ENCODE assay signal across 5 mouse cellular contexts in genomic region chr10:95389805-95390204, GRCm38 (mm10). TPM values are rescaled to one million over a fixed set of nuclear protein-coding genes. Genes with fewer than 3 reads are reported as not detected.
DNase-seq lines count a peak whose midpoint lies in the region; ATAC-seq and TF ChIP-seq lines count a peak whose summit lies in the region.
"Not testable (repeated sequence)": the region's sequence is repeated elsewhere in the genome, so short reads cannot be mapped to it uniquely, and the experiment has no call there.
"Had no signal": no experiment of that assay in that cellular context is flagged by ENCODE, and none has a peak within 500 bp of the region (broad histone marks: within the 10 kb centered on the region; RNA-seq: fewer than 3 reads in every experiment).

No protein-coding gene starts in this region.

- not testable (repeated sequence) for TF ChIP-seq POLR2A in heart, adult 2 months (IDR thresholded peaks at IDR 0.05; ENCODE audit: insufficient read depth, low read depth, low read length)

- not testable (repeated sequence) for H3K79me2 ChIP-seq in heart, adult 2 months (replicated peaks; ENCODE audit: control insufficient read depth, insufficient read depth, low read length)

- intact Hi-C loops in heart, adult 2 months (cut with DNase I), result loop anchor here (1.0 to 5.0 kb wide), 3 partner anchors 26 to 65 kb away; partner anchors contain the start of gene Cradd

- CTCF ChIA-PET in Patski (lab: Charles Lee), result interaction anchor here (1.8 kb wide), 1 partner anchor 11 kb away, joined by 4 read pairs; no protein-coding TSS in a partner anchor

- peak overlapping the region; percentile 82 for H3K27ac ChIP-seq in heart, adult 2 months
- H3K27ac ChIP-seq in layer of hippocampus, adult 2 months, result not testable (repeated sequence)
- H3K27ac ChIP-seq in lung, postnatal 0 days (ENCODE audit: low read length), result peak overlapping the region; percentile 86; the same call in 1 of the 2 replicates

- in situ Hi-C loops in Patski (cut with MboI; ENCODE audit: low pct_unique_long_range_greater_than_20kb), result not testable (repeated sequence)

- not testable (repeated sequence) for H3K4me3 ChIP-seq in heart, adult 2 months; layer of hippocampus, adult 2 months; lung, postnatal 0 days (ENCODE audit: low read depth, low read length)

- not testable (repeated sequence) for H3K4me2 ChIP-seq in lung, postnatal 0 days (replicated peaks; ENCODE audit: low read depth, low read length)

- not testable (repeated sequence) for ATAC-seq in Patski; lung, postnatal 0 days

- POLR2A ChIA-PET in Patski (lab: Charles Lee), result interaction anchor here (0.7 kb wide), 1 partner anchor 133 kb away, joined by 3 read pairs; no protein-coding TSS in a partner anchor

- not testable (repeated sequence) for H3K9me3 ChIP-seq in lung, postnatal 0 days (ENCODE audit: low read length)

- not testable (repeated sequence) for H3K4me1 ChIP-seq in heart, adult 2 months (ENCODE audit: control insufficient read depth, insufficient read depth, low read length)
- H3K4me1 ChIP-seq in lung, postnatal 0 days (ENCODE audit: insufficient read depth, low read depth, low read length), result peaks cover 10% of the 10 kb centered on the region; the same call in 1 of the 2 replicates

- 97% methylated on average over 5 of the region's 5 CpGs for WGBS in heart, adult 2 months
- 94% methylated on average over 5 of the region's 5 CpGs for WGBS in lung, postnatal 0 days

- peak; percentile 42 for TF ChIP-seq CTCF in Patski (IDR thresholded peaks at IDR 0.05)
- peak; percentile 62 for TF ChIP-seq CTCF in heart, adult 2 months (IDR thresholded peaks at IDR 0.05)
- TF ChIP-seq CTCF in layer of hippocampus, adult 2 months (conservative IDR thresholded peaks at IDR 0.05), result peak; percentile 59
- TF ChIP-seq CTCF in lung, postnatal 0 days (IDR thresholded peaks at IDR 0.05), result peak; percentile 9; the same call in 1 of the 2 replicates

- not testable (repeated sequence) for DNase-seq in Patski (ENCODE audit: low read depth, low spot score); heart, adult 2 months; layer of hippocampus, adult 2 months (ENCODE audit: low spot score in 2 of 2); lung, postnatal 0 days (ENCODE audit: low spot score)

- not testable (repeated sequence) for H3K36me3 ChIP-seq in heart, adult 2 months (ENCODE audit: control insufficient read depth, insufficient read depth, low read length); lung, postnatal 0 days (ENCODE audit: insufficient read depth, low read length)

- not testable (repeated sequence) for TF ChIP-seq EP300 in heart, adult 2 months (IDR thresholded peaks at IDR 0.05; ENCODE audit: insufficient read depth, low read depth, low read length); lung, postnatal 0 days (IDR thresholded peaks at IDR 0.05)

- not testable (repeated sequence) for H3K9ac ChIP-seq in heart, adult 2 months (ENCODE audit: low read depth, low read length); lung, postnatal 0 days (replicated peaks; ENCODE audit: low read depth)

- H3K27me3 ChIP-seq in Patski; heart, adult 2 months (ENCODE audit: control insufficient read depth, insufficient read depth, low read length); lung, postnatal 0 days (replicated peaks; ENCODE audit: insufficient read depth, low read length): not testable (repeated sequence)

RNA-seq across cellular contexts. Expression of gene Socs2, which starts 27.2 kb away (rescaled TPM):
- polyA plus RNA-seq in Patski (2021), result 42.7 TPM
- total RNA-seq in heart, adult 2 months (2021), result 10 to 100 TPM; 49.9 to 62.4 TPM
- 30.5 and 37.7 TPM in 2 replicates for polyA plus RNA-seq in heart, adult 2 months (2012; rRNA removed)
- 10 to 100 TPM; 28.8 to 36.3 TPM for total RNA-seq in layer of hippocampus, adult 2 months (2021)
- polyA plus RNA-seq in lung, postnatal 0 days (2015; fragmentation: Nextera tagmentation; extraction: Ambion mirVana), result 333 and 396 TPM in 2 replicates
- total RNA-seq: common myeloid progenitor, adult 5-6 weeks had no signal

Comparison
In these comparisons a context has a peak if more than half of its experiments do, and no peak if none do; other contexts are left out.
1. CTCF ChIP-seq: peak in every context shown above with its lines; median percentile 62 in heart, adult 2 months; 59 in layer of hippocampus, adult 2 months; 42 in Patski; 9 in lung, postnatal 0 days.